Mouse (Mus musculus): ENCODE measurements at regions not wholly inside any gene's neighbourhood (a gene's known extent, or its start where the extent isn't known, plus 50 kb on each side); places are given as distances from the start of the nearest gene placed in this dataset.

DNA sequence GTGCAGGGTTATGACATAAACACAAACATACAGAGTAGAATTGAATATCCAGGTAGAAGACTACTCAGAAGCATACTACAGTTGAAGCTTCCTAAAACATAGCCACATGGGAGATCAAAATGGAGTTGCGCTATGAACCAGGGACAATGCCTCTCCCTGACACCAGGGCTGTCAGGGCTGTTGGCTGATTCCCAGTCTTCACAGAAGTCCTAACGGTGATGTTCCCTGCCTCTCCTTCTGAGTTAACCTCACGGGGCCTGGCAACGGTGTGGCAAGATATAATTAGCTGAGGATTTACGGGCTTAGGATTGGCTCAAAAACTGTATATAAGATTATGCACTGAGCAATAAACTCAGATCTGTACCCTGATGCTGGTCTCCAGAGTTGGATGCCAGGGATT, 66.4 kb upstream of the Tspan8 start:
- H3K79me2 ChIP-seq (ENCODE audit: control insufficient read depth, insufficient read depth, low read length, poor library complexity), result no peaks in the 10 kb centered on the region
- no peak for DNase-seq (ENCODE audit: low read depth, low spot score)
- no peak for TF ChIP-seq POLR2A (IDR thresholded peaks at IDR 0.05; ENCODE audit: control insufficient read depth in 1 of 2, insufficient read depth in 1 of 2, low read depth in 1 of 2, low read length in 2 of 2, poor library complexity in 1 of 2)
- no peak for TF ChIP-seq UBTF (IDR thresholded peaks at IDR 0.05; ENCODE audit: borderline replicate concordance, insufficient read depth, low read depth, low read length)
- TF ChIP-seq TCF12 (IDR thresholded peaks at IDR 0.05; ENCODE audit: low read depth, low read length), result no peak
- TF ChIP-seq POLR2AphosphoS2 (IDR thresholded peaks at IDR 0.05; ENCODE audit: low read length), result no peak
- no peak for TF ChIP-seq USF2 (IDR thresholded peaks at IDR 0.05; ENCODE audit: borderline replicate concordance in 1 of 2, insufficient read depth in 1 of 2, low read depth in 1 of 2, low read length in 2 of 2)
- H3K27ac ChIP-seq (ENCODE audit: control insufficient read depth, low read depth, low read length), result no peak overlapping the region
- no peaks in the 10 kb centered on the region for H3K27me3 ChIP-seq (ENCODE audit: control insufficient read depth in 1 of 2, insufficient read depth in 2 of 2, low read length in 2 of 2)
- no peaks in the 10 kb centered on the region for H3K36me3 ChIP-seq (ENCODE audit: control insufficient read depth in 1 of 2, insufficient read depth in 2 of 2, low read length in 2 of 2)
- no peaks in the 10 kb centered on the region for H3K4me1 ChIP-seq (ENCODE audit: control insufficient read depth in 1 of 2, insufficient read depth in 2 of 2, low read length in 2 of 2)
- no peak overlapping the region for H3K9ac ChIP-seq (ENCODE audit: control insufficient read depth, low read depth, low read length, poor library complexity, severe bottlenecking)
- 0 out of 2 replicates have a peak, but pooled peaks cover 1% of the 10 kb centered on the region for H3K9me3 ChIP-seq (replicated peaks; ENCODE audit: insufficient read depth, low read length)
- H3K4me3 ChIP-seq (ENCODE audit: control insufficient read depth in 1 of 2, insufficient read depth in 1 of 2, low read depth in 2 of 2, low read length in 2 of 2), result no peak overlapping the region

DNA sequence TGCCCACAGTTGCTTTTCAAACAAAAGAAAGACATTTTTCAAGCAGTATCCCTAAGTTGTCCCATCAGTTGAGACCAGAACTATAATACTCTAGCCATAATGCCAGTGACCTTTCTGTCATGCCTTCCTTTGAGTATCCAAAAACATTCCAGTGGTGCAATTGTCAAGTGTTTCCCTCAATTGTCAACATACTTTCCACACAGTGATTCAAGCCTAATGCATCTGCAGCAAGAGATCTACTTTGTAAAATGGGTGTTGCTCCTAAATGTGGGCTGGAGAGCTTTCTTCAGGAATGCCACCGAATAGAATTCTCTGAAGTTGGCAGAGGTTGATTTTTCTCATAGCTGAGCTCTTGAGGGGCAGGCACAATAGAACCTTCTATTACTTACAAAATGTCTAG, 58.0 kb upstream of the Tspan8 start:
- H3K4me1 ChIP-seq (ENCODE audit: control insufficient read depth in 1 of 2, insufficient read depth in 2 of 2, low read length in 2 of 2), result no peaks in the 10 kb centered on the region
- no peak for DNase-seq (ENCODE audit: low read depth, low spot score)
- no peak for TF ChIP-seq BHLHE40 (IDR thresholded peaks at IDR 0.05; ENCODE audit: borderline replicate concordance, low read depth, low read length)
- TF ChIP-seq MXI1 (IDR thresholded peaks at IDR 0.05; ENCODE audit: low read depth, low read length), result no peak
- no peak for TF ChIP-seq RCOR1 (IDR thresholded peaks at IDR 0.05; ENCODE audit: low read depth, low read length)
- no peak for TF ChIP-seq NRF1 (IDR thresholded peaks at IDR 0.05; ENCODE audit: insufficient read depth, low read depth, low read length, poor library complexity, severe bottlenecking)
- TF ChIP-seq ZNF384 (IDR thresholded peaks at IDR 0.05; ENCODE audit: low read depth, low read length), result no peak
- TF ChIP-seq GATA1 (IDR thresholded peaks at IDR 0.05; ENCODE audit: low read depth, low read length), result no peak
- no peak for TF ChIP-seq POLR2AphosphoS5 (IDR thresholded peaks at IDR 0.05; ENCODE audit: borderline replicate concordance, low read depth, low read length)
- TF ChIP-seq USF1 (IDR thresholded peaks at IDR 0.05; ENCODE audit: low read depth, low read length), result no peak
- no peak for TF ChIP-seq ZMIZ1 (IDR thresholded peaks at IDR 0.05; ENCODE audit: low read depth, low read length)
- no peak for TF ChIP-seq MYB (IDR thresholded peaks at IDR 0.05; ENCODE audit: low read depth, low read length)
- TF ChIP-seq USF2 (IDR thresholded peaks at IDR 0.05; ENCODE audit: borderline replicate concordance in 1 of 2, insufficient read depth in 1 of 2, low read depth in 1 of 2, low read length in 2 of 2), result no peak
- no peak for TF ChIP-seq ETS1 (IDR thresholded peaks at IDR 0.05; ENCODE audit: low read depth, low read length)
- no peak for TF ChIP-seq ZC3H11A (IDR thresholded peaks at IDR 0.05; ENCODE audit: low read depth, low read length)
- no peak for TF ChIP-seq GABPA (IDR thresholded peaks at IDR 0.05; ENCODE audit: low read depth, low read length)
- TF ChIP-seq SIN3A (IDR thresholded peaks at IDR 0.05; ENCODE audit: low read length), result no peak
- no peak for TF ChIP-seq MEF2A (IDR thresholded peaks at IDR 0.05; ENCODE audit: extremely low read depth, insufficient replicate concordance, low read depth, low read length, poor library complexity, severe bottlenecking)

More for the DNA sequence above, 58.0 kb upstream of the Tspan8 start:
- Histone ChIP-seq H3K36me3 (ENCODE audit: control insufficient read depth in 1 of 2, insufficient read depth in 2 of 2, low read length in 2 of 2) (no peaks in the 10 kb centered on the region), H3K4me3 (ENCODE audit: control insufficient read depth in 1 of 2, insufficient read depth in 1 of 2, low read depth in 2 of 2, low read length in 2 of 2) (no peak overlapping the region), H3K27me3 (ENCODE audit: control insufficient read depth in 1 of 2, insufficient read depth in 2 of 2, low read length in 2 of 2) (no peaks in the 10 kb centered on the region), H3K27ac (ENCODE audit: control insufficient read depth, low read depth, low read length) (no peak overlapping the region), H3K9me3 (replicated peaks; ENCODE audit: insufficient read depth, low read length) (0 out of 2 replicates have a peak, but pooled peaks cover 1% of the 10 kb centered on the region), H3K9ac (ENCODE audit: control insufficient read depth, low read depth, low read length, poor library complexity, severe bottlenecking) (no peak overlapping the region), H3K79me2 (ENCODE audit: control insufficient read depth, insufficient read depth, low read length, poor library complexity) (no peaks in the 10 kb centered on the region)
